Mouse (Mus musculus): ENCODE data around the gene Pclo. TPM values are rescaled to one million over a fixed set of nuclear protein-coding genes. Genes with fewer than 3 reads are reported as not detected.
"Not testable (repeated sequence)": the region's sequence is repeated elsewhere in the genome, so short reads cannot be mapped to it uniquely, and the experiment has no call there.

The Pclo gene
- total RNA-seq (2022), result 100 to 1,000 TPM; 108 to 123 (median 110) TPM

DNA sequence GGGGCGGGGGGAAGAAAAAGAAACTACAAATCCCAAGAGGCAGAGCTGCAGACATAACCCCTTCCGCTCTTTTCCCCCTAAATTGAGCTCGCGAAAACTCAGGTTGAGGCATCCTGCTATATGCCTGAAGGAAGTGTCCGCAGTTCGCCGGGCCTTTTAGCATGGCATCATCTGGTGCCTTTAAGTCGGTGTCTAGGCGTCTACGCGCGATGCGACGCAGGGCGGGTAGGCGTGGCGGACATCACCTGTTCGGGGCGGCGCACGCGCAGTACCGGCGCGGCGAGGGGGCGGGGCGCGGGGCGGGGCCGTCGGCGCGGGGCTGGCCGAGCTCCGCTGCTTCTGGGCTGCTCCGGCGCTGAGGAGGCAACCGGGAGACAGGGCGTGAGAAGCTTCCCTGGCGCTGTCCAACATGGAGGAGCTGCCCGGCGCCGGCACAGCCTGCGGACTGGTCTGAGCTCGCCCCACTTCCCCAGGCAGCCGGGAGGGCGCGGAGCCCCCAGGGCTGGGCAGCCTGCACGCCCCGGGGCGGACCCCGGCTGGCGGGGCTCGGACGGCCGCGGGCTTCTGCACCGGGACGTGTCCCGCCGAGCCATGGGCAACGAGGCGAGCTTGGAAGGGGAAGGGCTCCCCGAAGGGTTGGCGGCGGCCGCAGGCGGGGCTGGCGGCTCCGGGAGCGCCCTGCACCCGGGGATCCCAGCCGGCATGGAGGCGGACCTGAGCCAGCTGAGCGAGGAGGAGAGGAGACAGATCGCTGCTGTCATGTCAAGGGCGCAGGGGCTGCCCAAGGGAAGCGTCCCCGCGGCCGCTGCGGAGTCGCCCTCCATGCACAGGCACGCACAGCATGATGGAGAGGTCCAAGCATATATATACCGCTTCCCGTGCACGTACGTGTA, at the start of gene Pclo:
Pclo (plus strand) TSS at position 288 of the 893 bp plus-strand sequence.
- DNase-seq (ENCODE audit: low spot score in 2 of 2), result peak; percentile 91 to 92

DNA sequence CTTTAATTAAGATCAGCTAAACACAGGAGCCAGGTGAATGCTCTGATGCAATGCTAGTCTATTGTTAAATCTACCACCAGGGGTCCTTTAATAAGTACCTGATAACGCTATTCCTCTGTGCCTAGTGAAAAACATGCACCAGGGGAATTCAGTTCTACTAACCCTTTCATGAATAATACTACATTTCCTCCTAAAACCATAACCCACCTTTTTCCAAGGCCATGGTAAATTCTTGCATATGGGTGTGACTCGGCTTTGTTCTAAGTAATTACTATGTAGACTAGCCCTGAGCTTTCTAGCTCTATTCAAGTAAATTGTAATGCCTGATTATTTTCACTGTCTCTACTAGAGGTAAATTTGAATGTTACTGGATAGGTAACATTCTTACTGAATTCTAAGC, 20.3 kb upstream of the Pclo start:
- DNase-seq (ENCODE audit: low spot score in 2 of 2), result not testable (repeated sequence)

DNA sequence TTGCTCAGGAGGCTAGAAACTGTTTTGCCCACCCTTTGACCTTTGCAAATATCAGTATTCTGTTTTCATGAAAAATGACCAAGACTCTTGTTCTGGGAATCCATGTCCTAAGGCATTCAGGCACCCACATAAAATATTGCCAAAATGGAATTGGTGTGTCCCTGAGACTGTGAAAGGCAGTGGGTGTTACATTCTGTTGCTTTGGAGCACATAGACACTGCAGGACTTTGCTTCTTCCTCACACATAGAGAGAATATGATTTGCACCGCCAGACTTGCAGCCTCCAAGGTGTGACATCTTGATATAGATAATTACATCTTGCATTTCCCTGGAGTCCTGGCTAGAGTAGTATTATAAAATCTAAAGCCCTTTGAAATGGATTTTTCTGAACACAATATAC, 6.2 kb upstream of the Pclo start:
- no peak for DNase-seq (ENCODE audit: low spot score in 2 of 2)

DNA sequence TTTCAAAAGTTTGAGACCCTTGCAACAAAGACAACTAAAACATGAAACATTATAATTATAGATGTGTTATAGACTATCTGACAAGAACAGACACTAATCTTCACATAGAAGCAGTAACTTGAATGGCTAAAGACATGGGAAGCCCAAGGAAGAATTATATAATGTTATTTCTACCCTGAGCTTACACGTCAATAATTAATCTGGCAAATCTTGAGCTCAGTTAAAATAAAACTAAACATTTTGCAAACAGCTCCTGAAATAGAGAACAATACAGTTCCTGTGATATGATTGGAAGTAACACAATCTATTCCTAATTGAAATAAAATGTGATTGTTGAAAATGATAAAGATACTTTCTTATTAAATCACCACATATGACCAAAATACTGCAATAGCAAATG, 5.1 kb upstream of the Pclo start:
- DNase-seq (ENCODE audit: low spot score in 2 of 2), result no peak

DNA sequence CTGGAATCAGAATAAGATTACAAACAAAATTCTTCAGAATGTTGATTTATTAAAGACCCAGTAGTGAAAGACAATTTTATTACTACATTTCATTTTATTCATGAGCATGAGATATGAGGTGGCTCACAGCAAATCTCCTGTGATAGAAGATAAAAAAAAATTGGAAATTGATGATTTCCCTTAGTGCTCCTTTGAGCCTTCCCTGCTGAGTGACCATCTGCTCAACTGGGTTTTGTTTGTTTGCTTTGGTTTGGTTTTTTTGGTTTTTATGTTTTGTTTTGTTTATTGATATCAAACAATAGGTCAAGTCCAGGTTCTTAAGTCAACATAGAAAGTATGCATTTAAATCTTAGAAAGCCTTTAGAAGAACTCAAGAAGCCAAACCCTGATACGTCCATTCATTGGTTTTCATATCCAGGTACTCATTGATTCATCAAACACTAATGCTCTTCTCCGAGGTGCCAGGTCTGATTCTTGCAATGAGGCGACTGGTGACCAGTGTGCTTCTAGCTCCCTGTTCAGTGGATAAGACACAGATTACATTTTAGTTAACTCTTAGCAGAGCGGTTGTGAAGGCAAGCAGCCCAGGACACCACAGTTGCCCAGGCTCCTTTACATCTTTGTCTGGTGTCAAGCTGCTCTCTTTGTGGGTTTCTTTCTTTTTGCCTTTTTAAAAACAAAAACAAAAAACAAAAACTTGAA, 3.6 kb downstream of the Pclo start:
- DNase-seq (ENCODE audit: low spot score in 2 of 2), result no peak

DNA sequence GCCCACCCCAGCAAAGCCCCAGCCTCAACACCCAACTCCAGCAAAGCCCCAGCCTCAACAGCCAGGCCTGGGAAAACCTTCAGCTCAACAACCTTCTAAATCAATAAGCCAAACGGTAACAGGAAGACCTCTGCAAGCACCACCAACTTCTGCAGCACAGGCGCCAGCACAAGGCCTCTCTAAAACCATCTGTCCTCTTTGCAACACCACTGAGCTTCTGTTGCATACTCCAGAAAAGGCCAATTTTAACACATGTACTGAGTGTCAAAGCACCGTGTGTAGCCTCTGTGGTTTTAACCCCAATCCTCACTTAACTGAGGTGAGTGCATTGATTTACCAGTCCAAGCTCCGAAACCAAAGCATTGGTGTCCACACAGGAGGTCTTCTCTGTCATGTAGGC, 7.3 kb downstream of the Pclo start:
- DNase-seq (ENCODE audit: low spot score in 2 of 2), result no peak

DNA sequence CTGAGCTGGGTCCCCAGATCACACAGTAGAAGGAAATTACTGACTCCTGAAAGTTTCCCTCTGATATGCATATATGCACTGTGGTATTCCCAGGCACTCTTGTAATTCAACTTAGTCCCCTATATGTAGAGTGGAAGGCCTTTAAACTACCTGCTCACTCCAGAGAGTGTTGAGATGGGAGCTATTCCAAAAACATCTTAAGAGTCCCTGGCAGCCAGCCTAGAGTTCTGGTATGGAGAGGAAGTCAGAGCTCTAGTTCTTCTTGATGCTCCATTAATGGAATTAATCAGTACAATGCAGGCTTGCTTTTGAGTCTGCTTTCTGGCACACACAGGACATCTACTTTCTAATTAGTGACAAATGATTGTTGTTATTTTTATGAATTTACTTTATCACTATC, 11.3 kb downstream of the Pclo start:
- DNase-seq (ENCODE audit: low spot score in 2 of 2), result no peak

DNA sequence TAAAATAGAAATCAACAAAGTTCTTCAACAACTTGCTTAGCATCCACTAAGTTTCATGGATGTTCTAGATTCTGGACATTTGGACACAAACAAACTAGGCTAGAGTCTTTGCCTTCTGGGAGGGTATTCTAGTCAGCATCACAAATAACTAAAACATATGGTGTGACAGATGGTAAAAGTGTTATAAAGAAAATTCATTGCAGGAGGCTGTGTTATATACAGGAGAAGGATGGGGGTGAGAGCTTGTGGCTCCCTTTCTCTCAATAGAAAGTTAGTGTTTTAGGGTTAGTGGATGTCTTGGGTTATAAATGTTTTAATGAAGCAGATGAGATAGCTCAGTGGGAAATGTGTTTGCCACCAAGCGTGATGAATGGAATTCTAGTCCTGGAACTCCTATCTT, 13.1 kb downstream of the Pclo start:
- no peak for DNase-seq (ENCODE audit: low spot score in 2 of 2)

DNA sequence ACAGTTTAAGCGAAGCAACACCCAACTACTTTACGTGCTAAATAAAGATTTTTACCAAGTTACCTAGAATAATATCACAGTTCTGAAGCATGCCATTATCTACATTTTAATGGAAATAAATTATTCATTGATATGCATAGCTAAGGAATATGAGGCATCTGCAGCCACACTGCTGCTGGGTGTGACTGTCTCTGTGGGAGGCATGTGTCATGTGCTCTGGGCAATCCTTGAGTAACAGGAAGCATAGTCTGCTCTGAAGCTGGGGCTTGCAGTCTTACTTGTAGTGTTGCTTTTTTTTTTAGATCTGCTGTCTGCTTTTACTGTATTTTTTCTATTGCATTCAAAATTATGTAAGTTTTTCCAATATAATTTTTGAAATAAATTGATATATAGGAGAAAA, 17.2 kb downstream of the Pclo start:
- DNase-seq (ENCODE audit: low spot score in 2 of 2), result no peak

DNA sequence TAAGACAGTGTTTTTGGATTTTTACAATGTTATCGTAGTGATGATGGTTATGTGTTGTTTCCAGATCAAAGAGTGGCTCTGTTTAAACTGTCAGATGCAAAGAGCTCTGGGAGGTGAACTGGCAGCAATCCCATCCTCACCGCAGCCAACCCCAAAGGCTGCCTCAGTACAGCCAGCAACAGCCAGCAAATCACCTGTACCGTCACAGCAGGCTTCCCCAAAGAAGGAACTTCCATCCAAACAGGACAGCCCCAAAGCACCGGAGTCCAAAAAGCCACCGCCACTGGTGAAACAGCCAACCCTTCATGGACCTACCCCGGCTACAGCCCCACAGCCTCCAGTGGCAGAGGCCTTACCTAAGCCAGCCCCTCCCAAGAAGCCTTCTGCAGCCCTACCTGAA, 24.6 kb downstream of the Pclo start:
- no peak for DNase-seq (ENCODE audit: low spot score in 2 of 2)

DNA sequence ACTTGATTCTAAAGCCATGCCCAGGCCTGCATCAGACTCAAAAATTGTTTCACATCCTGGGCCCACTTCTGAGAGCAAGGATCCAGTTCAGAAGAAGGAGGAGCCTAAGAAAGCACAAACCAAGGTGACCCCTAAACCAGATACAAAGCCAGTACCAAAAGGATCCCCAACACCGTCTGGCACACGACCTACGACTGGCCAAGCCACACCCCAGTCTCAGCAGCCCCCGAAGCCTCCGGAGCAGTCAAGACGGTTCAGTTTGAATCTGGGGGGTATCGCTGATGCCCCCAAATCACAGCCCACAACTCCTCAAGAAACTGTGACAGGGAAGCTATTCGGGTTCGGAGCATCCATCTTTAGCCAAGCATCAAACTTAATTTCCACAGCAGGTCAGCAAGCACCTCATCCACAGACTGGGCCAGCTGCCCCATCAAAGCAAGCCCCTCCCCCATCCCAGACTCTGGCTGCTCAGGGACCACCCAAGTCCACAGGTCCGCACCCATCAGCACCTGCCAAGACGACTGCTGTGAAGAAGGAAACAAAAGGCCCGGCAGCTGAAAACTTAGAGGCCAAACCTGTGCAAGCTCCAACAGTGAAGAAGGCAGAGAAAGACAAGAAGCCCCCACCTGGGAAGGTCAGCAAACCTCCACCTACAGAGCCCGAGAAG, 25.4 kb downstream of the Pclo start:
- no peak for DNase-seq (ENCODE audit: low spot score in 2 of 2)

DNA sequence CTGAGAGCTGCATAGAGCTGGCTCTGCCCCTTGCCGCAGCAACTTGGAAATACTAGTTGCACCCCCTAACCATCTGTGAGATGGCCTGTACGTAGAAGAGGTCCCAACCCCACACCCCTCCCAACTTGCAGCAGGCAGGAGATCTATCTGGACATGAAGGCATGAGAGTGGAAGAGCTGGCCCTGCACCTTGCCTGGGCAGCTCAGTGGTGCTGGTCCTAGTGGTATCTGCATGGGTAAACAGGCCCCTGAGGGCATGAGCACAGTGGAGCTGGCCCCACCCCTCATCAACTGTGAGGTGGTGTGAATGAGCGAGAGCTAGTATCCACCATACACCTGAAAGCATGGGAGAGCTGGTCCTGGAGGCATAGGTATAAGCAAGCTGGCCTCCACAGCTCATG, 60.9 kb downstream of the Pclo start:
- no peak for DNase-seq (ENCODE audit: low spot score in 2 of 2)

DNA sequence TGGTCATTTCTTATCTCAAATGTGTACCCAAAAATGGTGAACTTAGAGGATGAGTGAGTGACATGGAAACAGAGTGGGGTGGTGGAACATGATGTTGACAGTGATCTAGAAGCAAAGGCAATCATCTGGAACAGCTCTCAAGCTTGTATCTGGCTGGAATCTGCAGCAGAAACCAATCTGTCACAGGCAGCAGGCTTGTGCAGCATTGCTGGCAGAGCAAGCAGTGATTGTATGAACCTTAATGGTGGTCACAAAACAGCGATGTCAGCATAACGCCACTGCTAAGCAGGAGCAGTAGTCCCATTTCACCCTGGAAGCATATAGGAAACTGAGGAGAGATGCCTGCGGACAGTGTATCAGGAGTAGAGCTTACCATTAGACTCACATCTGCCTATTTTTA, 76.8 kb downstream of the Pclo start:
- DNase-seq (ENCODE audit: low spot score in 2 of 2), result peak; percentile 43 to 53

DNA sequence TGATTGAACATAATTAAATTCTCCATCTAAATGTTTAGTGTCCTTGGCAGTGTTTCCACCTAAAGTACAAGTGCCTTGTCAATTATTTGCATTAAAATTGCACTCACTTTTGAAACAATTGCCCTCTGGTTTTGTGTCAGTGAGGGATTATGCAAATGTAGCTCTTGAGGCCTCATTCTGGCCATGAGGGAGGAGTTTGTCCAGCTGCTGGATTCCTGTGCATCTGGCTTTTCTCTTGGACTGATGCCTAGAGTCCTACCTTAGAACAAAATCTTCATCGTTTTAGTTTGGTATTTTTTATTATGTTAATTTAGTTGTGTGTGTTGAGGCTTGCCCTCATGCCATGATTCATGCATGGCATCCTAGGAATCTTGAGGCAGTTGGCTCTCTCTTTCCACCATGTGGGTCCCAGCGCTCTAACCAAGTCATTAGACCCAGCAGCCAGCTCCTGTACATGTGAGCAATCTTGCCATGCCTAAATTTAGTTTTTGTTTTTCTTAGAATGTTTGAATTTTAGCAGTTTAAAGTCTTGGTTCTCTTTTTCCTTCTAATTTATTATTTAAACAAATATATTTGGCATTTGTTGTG, 80.8 kb downstream of the Pclo start:
- no peak for DNase-seq (ENCODE audit: low spot score in 2 of 2)

DNA sequence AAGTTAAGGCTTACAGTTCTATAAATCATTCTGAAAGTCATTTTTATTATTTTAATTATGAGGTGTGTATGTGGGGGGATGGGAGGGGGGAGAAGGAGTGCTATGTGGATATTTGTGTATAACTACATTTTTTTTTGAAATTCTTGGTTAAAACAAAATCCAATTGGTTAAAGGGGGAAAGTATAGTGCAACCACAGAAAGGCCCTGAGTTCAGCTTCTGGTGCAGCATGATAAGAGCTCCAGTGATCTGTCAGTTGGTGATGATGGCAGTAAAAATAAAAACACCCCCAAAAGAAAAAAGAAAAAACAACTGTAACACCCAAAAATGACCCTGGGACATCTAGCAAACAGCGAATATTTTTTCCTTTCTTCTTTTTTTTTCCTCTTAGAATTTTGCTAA, 93.6 kb downstream of the Pclo start:
- no peak for DNase-seq (ENCODE audit: low spot score in 2 of 2)

DNA sequence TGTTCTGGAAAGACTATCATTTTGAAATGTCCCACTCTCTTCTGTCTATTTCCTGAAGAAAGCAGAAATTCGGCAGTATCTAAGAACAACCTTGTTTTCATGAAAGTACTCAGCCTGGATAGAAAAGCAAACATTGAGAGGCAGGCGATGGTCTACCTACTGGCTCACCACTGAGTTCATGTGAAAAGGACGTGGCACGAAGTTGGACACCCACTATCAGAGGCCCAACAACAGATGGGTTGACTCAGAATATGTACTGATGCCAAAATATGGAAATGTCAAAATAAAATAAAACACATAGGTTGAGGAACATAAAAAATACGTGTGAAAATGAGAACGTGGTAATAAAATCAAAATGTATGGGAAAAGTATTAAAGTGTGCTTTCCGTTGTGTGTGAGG, 106.4 kb downstream of the Pclo start:
- no peak for DNase-seq (ENCODE audit: low spot score in 2 of 2)

DNA sequence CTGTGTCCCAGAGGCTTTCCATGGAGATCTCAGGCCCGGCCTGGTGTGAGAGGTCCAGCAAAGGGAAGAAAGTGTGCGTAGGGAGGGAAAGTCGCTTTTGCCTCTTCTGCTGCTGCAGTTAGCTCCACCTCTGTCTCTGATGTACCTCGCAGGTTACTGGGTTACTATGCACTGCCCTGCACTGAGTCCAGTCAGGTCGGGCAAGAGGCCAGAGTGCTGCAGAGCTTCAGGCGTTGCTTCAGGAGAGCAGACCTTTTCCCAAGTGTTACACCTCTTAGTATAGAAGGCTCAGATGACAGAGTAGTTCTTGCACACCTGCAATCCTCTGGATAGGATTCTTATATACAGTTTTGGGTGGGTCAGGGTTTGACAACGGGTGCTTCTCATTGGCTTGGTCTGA, 108.6 kb downstream of the Pclo start:
- DNase-seq (ENCODE audit: low spot score in 2 of 2), result no peak

DNA sequence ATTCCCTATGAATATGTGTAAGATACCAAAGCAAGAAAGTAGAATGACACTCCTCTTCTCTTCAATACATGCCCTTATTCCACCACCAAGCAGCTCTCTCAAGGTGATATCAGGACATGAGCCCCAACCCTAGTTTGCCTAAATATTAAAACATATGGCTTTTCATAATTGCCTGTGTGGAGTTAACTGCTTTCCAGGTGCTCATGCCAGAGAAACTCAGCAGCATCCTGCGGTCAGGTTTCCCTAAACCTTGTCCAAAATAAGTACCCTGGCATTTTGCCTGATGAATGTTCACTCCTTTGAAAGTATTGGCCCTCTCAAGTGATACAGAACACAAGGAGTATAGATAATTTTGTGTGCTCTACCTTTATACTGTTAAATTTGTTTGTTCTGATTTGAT, 126.5 kb downstream of the Pclo start:
- DNase-seq (ENCODE audit: low spot score in 2 of 2), result no peak

DNA sequence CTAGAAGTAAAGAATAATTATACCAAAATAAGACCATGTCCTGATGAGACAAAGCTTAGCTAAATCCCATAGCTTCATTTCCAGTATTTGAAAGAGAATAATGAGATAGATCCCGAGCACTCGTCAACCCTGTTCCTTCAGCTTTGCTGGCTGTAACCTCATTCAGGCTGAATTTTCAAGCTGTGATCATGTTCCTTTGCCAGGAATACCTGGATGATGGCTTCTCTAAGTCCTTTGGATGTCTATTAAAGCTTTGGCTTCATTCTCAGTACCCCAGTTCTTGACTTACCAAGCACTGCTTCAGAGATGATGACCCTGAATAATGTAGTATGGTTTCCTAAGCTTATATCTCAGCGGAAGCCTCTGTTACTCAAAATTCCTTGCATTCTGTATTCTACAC, 131.1 kb downstream of the Pclo start:
- no peak for DNase-seq (ENCODE audit: low spot score in 2 of 2)

DNA sequence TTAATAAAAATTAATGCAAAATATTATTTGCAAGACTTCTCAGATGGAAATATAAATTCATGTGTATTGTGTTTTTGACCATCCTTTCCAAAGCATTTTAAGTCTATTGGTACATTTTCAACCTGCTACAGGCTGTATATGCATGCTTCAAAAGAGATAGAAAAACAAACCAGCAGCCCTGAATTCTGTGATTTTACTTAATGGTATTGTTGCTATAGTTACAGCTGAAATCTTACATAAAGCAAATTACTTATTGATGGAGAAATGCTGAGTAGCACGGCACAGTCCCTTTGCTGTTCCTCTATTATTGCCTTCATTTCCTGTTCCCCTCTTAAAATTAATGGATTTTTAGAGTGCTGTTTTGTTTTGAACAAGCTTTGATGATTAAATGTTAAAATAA, 145.9 kb downstream of the Pclo start:
- DNase-seq (ENCODE audit: low spot score in 2 of 2), result no peak

DNA sequence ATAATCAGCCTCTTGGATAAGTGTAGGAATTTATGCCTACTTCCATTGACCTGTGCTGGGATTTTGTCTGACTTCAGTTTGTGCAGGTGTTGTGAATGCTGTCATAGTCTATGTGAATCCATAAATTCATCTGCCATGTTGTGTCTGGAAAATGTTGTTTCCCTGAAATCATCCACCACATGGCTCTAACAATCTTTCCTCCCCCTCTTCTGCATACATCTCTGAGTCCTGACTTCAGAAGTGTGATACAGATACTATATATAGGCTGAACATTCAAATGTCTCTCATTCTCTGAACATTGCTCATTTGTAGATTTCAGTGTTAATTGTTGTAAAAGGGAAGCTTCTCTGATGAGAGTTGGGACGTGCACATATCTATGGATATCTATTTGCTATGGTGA, 147.5 kb downstream of the Pclo start:
- DNase-seq (ENCODE audit: low spot score in 2 of 2), result no peak

DNA sequence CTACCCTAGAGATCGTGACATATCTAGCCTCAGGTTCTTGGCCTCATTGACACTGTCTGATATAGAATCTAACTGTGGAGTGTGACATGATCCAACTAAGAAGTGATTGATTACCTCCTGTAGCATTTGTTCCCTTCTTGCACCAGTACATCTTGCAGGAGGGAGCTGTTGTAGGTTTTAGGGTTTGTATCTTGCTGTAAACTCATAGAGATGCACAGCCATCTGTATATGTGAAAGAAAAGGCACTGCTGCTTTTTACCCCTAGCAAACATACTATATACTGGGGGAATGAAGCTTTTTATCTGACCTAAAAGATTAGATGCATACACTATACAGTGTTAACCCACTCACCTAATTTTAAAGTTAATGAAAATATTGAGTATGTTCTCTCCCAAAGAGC, 147.9 kb downstream of the Pclo start:
- DNase-seq (ENCODE audit: low spot score in 2 of 2), result no peak

Data from layer of hippocampus, adult 8-10 months (tissue).